Mouse (Mus musculus) liver, adult (tissue): Measurements from ENCODE around the gene Etnk1.

Experiments
- GATA4 ChIP-seq: IDR thresholded peaks from 2 replicates; pipeline ENCODE4 v1.6.1; 2014; ENCODE audit warnings: mild to moderate bottlenecking, low read length; ENCODE audit not compliant: insufficient replicate concordance

Gene Etnk1

DNA sequence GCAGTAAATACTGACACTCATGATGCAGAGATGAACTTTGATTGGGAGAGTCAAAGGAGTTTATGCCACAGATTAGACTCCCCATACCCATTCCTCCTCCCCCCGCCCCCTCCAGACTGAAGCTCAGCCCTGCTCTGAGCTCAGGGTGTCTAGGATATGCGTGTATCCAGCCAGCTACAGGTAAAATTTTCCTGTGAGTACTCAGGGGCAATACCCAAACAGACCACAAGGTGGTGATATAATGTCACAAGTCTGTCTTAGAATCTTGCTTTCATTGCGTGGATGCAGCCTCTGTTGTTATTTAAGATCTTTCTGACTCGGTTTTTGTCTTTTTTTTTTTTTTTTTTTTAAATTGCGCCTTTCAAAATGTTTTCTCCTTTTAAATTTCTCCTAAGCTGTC is 52.3 kb downstream of the Etnk1 start:
- no peak for TF ChIP-seq GATA4

DNA sequence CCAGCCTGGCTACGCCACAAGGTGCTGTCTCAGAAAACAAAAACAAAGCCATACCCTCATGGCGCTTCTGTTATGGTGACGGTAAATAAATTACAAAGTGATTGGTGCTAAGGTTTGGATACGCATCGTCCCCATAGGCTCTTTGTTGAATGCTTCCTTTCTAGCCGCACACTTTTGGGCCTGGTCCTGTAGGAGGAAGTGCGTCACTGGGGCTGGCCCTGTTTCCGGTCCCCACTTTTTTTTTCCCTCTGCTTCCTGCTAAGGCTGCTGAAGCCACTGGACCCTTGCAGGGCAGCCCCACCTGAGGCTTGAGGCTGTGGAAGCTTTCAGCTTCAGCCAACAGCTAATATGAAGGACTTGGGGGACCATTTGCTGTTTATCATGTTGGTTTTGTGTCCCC is 54.2 kb downstream of the Etnk1 start:
- no peak for TF ChIP-seq GATA4

DNA sequence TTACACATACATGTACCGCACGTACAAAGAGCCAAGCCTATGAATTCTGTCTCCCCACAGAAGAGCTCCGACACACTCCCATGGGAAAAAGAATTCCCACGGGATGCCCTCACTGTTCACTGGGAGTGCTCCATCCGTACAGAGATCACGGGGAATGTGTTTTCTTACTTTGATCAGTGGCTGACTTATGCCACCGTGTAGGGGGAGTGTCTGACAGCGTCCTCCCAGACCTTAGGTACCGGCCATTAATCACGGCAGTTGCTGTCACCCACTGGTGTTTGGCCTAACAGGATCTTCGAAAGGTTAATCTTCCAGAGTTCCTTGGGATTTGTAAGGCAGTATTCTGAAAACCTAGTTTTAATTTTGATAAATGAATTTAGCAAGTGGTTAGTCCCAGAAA is 57.0 kb downstream of the Etnk1 start:
- no peak for TF ChIP-seq GATA4

DNA sequence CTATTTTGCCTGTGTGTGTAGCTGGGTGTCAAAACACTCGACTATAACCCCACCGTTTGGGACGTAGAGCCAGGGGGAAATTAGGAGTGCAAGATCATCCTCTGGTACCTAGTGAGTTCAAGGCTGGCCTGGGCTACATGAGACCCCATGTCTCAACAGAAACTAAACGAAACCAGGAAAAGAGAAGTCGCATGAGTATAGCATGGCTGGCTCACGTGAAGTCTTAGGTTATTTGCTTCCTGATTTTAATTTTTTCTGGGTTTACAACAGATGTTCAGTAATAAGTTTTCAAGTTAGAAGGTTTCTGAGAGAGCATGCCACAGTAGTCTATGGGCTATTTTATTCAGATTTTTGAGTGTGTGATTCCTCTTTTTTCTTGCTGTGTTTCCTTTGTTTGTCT is 57.9 kb downstream of the Etnk1 start:
- no peak for TF ChIP-seq GATA4

DNA sequence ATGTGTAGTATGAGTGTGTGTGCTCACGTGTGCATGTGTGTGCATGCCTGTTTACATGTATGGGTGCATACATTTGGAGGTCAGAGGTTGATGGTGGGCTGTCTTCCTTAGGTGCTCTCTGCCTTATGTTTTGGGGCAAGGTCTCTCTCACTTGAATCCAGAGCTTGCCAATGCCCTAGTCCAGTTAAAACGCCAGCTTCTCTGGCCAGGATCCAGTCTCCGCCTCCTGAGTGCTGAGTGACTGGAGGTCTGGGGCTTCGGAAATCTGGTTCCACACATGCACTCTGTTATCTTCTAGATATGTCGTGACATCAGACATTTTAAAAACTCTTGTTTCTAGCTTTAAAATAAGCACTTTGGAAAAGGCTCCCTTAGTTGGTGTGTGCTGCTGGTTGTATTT is 61.7 kb downstream of the Etnk1 start:
- no peak for TF ChIP-seq GATA4

DNA sequence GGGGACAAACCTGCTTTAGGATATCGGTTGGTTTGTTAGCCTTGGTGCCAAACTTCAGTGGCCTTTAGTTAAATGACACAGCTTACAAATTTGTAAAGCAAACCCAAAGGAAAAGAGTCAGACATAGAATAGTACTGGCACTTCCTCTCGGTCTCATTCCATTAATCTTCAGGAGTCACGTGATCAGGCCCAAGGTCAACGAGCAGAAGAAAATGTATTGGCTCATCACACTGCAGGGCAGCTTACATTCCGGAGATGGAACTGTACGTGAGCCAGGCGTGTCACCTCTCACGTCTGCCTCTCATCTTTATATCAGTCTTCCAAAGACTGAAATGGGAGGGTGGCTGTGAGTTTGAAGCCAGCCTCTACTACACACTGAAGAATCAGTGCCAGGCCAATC is 62.9 kb downstream of the Etnk1 start:
- TF ChIP-seq GATA4: no peak

DNA sequence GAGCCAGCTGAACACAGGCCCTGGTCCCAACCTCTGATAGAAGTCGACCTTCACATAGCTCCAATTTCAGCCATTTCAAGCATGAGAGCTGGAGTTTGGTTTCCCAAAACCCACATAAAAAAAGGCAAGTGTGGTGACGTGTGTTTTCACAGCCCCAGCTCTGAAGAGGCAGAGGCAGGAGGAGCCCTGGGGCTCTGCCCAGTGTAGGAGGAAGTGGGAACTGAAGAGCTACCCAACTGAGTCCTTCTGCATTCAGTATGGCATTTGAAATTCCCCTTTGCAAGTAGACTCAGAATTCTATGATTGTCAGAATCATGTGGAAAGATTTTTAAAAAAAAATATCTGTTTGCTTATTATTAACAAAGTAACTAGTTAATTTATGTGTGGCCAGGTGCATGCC is 63.9 kb downstream of the Etnk1 start:
- TF ChIP-seq GATA4: no peak

DNA sequence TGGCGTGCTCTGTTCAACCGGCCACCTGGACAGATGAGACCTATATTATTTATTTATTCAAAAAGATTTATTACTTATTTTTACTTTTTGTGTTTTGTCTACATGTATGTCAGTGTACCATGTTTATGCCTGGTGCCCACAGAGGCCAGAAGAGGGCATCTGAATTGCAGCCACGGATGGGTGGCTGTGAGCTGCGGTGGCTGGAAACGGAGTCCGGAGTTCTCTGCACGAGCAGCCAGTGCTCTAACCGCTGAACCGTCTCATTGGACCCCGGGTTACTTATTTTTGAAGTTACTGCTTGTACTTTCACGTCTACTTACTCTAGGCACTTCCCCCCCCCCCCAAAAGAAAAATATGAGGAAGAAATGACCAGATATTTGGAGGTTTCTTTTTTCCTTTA is 65.7 kb downstream of the Etnk1 start:
- no peak for TF ChIP-seq GATA4

DNA sequence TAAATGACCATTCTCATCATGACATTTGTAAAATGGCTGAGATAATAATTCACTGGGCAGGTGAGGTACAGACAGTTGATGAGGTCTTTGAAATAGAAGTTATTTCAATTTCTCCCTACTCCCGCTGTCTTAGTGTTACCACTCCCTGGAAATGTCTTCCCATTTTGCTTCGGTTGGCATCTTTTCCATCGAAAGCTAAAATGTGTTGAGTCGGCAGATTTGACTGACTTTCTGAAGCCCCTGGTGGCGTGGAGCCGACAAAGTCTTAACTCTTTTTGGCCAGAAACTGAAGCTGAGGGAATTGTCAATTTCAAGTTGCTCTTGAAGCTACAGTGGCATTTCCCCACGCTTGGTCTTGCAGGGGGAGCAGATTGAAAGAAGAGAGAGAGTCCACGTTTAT is 67.8 kb downstream of the Etnk1 start:
- no peak for TF ChIP-seq GATA4

DNA sequence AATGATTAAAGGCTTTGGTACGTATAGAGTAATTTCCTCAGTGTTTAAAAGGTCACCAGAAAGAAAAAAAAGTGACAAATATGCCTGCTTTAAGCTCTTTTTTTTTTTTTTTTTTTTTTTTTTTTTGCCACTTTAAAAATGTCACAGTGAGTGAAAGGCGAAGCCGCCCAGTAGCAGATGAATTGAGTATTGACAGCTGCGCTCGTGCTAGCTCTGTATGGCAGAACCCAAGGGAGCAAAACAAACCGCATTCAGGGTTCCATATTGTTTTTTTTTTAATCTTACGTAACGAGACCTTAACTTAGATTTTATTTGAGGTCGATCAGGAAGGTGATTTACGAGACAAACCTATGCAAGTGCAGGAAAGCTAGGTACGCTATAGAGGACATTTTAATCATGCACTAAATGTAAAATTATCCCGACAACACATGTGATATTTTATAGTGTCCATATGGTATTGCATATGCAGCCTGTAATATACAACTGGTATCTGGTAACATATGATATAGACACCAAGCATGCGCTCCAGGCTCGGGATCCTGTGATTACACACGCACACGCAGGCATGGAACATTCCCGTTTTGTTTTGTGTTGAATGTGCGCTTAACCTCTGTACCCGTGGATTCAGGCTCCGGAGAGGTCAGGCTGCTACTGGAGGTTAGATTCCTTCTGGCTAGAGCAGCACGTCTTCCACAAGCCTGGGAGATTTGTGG is 72.5 kb downstream of the Etnk1 start:
- no peak for TF ChIP-seq GATA4

DNA sequence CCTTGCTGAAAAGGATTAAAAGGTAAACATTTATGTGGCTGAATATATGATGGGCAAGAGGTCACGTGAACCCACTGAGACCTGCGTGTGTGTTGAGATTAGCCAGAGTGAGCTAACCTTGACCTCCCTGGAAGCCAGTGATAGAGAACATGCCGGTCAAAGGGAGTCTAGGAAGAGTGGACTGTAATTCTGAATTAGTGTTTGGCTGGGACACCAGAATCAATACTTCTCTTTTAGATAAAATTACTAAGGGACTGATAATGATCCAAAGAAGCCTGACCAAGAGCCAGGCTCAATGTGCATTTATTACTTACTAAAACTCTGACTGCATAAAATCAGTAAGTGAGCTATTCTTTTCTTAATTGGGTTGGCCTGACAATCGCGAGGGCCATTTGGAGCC is 76.2 kb downstream of the Etnk1 start:
- TF ChIP-seq GATA4: peak; percentile 12; the same call in 1 of the 2 replicates

DNA sequence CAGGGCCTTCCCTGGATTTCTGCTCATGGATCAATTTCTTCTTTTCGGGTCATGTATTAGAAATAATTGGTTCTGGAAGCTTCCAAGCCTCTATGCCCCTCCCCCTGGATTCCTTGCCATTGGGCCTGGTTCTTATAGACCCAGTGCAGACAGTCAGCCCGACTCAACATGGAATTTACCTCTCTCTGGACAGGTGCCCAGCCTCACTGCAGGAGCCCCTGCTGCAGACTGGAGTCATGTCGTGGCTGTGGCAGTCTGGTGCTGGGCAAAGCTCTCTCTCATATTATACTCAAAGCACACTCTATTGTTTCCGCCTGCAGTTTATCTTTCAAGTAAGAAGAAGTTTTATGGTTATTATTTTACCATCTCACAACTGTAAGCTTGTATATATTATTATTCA is 90.9 kb downstream of the Etnk1 start:
- TF ChIP-seq GATA4: no peak

DNA sequence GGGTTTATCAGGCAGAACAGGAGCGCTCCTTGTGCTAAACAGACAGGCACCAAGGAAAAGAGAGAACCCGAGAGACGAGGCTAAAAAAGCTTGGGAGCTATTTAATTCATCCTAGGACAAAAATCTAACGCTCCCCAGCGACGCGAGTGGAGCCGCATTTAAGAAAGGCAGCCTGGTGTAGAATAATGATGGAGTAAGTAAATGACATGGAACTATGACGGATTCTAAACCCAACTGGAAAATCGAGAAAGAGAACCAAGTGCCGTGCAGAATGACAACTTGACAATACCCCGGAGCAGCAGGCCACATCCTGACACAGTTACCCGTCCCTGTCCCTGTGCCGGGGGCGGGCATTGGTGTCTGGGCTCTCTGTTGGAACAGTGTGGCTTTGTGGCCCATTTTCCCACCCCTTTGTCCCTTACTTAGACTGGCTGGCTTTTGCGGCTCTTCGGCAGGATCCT is 92.2 kb downstream of the Etnk1 start:
- TF ChIP-seq GATA4: no peak

DNA sequence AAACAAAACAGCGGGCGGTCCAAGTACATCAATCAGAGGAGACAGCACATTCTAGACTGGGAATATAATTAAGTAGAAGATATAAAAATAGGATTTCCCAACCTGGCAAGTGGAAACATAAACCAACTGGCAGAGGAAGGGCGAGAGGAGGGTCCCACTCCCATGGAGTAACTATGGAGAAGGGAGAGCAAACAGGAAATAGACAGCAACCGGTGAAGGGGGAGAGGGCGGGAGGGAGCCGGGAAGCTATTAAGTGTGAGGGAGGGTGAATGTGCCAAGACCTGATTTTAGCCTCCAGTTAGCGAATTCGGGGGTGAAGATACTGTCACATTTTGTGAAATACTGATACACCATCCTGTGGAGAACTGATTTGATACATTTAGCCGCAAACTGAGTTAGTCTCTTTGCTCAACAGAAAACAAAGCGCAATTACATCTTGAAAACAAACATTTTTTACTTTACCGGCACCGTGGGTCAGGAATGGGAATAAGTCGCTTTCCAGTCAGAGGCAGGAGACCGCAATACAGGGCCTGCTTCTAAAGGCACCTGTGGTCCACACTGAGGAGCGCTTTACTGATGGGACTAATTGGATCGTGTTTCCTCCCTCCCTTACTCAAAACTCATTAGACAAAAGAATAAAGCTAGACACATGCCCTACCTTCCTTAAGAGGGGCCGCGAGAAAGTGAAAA is 93.0 kb downstream of the Etnk1 start:
- TF ChIP-seq GATA4: no peak

DNA sequence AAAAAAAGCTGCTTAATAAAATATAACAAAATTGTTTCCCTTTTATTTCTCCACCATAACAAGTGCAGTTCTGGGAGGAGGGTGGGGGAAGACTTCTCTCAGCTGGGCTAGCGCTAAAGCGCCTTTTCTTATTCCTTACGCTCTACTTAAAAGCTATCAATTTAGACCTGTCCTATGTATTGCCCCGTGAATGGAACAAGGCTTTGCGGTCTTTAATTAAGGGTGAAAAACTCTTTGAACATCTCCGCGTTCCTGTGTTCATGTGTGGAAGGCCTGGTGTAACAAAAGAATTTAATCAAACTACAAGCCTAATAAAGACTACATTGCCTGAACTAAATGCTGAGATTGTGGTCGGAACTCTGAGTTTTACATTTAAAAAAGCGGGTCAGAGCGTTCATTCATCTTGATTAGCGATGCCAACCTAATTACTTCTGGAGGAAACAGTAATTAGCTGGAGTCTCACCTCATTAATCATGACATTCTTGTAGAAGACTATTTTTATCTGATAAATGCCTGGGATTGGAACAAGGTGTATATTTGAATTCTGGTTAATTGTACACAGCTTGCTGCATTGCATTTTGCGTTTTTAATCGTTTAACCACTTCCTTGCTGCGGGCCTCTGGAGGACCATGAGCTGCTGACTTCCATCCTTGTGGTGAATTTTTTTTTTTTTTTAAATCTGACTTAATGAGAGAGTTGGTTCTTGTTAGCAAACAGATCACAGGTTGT is 93.7 kb downstream of the Etnk1 start:
- no peak for TF ChIP-seq GATA4

DNA sequence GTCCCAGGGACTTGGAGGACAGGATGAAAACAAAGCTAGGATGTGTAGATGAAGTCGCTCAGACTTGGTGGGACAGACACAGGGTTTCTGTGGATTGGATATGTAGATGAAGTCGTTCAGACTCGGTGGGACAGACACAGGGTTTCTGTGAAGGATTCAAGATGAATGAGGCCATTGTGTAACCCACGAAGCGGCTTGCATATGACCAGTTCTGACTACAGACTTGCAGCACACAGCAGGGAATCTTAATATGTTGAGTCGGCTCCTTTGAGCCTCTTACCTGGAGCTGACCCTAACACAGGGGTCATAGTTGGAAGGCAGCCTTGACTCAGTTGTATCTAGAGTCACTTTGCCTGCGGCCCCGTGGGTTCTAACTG is 94.3 kb downstream of the Etnk1 start:
- no peak for TF ChIP-seq GATA4

DNA sequence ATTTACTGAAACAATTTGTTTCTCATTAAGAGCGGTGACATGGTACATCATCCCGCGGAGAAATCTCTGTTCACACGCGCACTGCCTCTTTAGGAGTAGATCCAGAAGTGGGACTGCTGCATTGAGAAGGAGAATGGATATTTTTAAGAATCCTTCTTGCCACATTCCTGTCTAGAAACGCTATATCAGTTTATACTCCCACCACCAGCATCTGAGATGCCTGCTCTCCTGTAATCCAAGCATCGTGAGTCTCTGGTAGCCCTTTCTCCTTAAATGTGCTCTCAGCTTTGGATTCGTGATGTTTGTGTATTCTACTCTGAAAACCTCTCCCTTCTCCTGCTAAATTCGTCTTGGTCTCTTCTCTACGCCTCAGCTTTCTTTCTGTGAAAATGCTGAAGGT is 98.5 kb downstream of the Etnk1 start:
- no peak for TF ChIP-seq GATA4

DNA sequence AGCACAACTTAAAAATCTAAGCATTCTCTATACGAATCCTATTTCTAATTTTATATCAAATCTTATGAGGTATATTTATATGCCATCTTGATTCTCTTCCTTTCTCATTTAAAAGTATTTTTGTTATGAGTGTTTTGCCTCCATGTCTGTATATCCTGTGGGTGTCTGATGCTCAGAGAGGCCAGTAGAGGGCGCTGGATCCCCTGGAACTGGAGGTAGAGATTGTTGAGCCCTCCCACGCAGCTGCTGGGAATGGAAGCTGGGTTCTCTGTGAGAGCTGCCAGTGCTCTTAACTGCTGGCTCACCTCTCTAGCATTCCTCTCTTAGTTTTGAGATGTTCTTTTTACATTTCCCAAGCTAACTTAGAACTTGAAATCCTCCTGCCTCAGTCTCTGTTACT is 112.2 kb downstream of the Etnk1 start:
- no peak for TF ChIP-seq GATA4
